Mouse (Mus musculus) inflammation-experienced regulatory T-cells, adult 16 weeks (primary cell): ENCODE measurements around the gene Mxra7. TPM values are rescaled to one million over a fixed set of nuclear protein-coding genes. Genes with fewer than 3 reads are reported as not detected.

Experiments used
- polyA plus RNA-seq: library from polyadenylated mRNA; unstranded; fragments of 100-300 nt; shearing (Covaris generic); gene quantifications from one replicate; pipeline ENCODE4 v1.2.1, GENCODE M21; 2017

Mxra7 gene
- polyA plus RNA-seq = not detected

DNA sequence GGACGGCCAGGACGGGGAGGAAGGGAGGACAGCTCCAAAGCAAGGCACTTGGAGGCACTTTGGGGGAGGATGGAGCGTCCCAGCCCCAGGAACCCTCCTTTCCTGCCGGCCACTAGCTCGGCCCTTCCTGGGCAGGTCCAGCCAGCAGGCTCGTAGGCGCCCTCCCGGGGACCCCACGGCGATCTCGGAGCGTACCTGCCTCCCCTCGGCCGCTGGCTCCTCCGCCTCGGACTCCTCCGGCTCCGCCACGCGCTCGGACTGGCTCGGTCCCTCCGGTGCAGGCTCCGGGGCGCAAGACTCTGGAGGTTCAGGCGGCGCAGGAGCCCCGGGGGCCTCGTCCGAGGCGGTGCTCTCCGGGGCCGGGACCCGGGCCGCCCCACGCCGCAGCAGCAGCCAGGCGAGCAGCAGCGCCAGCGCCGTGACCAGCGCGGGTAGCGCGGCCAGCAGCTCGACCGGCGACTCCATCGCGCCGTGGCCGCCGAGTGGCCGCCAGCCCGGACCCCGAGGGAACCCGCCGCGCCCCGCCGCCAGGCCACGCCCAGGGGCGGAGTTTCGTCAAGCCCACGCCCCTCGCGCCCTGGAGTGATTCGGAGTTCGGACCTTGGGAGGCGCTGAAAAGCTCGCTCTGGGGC lies at the start of gene Mxra7:
Gene Mxra7, minus strand, starts transcription at position 513 of the 632 bp plus-strand sequence.

DNA sequence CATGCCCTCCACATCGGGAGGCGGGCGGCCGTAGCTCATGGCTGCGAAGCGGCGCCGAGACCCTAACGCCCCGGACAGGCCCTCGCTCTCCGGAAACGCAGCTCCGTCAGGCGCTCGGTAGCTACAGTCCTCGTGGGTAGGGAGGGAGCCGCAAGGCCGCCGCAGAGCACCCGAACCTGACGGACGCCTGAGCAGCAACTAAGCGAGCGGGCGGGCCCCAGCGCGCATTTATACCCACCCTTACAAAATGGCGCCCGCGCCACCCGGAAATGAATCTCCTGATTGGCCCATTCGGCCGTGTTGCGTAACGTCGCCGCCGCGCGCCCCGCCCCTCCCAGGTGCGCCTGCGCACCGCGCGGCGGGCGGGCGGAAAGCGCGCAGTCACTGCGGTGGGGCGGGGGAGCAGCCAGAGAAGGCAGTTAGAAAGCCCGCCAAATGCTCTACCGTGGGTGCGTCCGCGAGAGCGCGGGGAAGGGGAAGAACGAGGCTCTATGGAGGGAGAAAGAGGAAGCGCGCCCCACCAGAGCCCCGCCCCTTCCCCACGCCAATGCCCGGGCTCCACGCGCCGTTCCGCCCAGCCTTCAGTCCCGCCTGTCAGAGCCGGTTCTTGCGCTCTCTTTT lies 25.2 kb upstream of the Mxra7 start, which contains the start of gene Srsf2:
Gene Srsf2, minus strand, starts transcription at position 204 of the 621 bp plus-strand sequence.

DNA sequence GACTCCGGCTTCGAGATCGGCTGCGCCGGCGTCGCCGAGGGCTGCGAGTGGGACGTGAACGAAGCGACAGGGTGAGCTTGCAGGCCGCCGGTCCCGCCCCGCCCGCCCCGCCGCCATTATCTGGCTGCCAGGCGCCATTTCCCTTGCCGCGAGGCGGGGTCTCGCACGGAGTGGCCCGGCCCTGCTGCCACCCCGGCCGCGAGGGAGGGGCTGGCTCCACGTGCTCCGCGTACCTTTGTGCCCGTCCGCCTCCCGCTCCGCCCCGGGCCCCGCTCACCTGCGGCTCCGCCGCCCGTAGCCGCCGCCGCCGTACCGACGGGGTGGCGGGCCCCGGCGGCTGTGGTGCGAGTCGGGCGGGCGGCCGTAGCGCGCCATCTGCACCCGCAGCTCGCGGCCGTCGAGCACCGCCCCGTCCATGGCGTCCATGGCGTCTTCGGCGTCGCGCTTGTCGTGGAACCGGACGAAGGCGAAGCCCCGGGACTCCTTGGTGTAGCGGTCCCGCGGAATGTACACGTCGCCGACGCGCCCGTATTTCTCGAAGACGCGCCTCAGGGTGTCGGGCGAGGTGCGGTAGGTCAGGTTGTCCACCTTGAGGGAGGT lies 24.5 kb upstream of the Mxra7 start, which contains the start of gene Mfsd11:
Gene Mfsd11, plus strand, starts transcription at position 150 of the 600 bp plus-strand sequence.

DNA sequence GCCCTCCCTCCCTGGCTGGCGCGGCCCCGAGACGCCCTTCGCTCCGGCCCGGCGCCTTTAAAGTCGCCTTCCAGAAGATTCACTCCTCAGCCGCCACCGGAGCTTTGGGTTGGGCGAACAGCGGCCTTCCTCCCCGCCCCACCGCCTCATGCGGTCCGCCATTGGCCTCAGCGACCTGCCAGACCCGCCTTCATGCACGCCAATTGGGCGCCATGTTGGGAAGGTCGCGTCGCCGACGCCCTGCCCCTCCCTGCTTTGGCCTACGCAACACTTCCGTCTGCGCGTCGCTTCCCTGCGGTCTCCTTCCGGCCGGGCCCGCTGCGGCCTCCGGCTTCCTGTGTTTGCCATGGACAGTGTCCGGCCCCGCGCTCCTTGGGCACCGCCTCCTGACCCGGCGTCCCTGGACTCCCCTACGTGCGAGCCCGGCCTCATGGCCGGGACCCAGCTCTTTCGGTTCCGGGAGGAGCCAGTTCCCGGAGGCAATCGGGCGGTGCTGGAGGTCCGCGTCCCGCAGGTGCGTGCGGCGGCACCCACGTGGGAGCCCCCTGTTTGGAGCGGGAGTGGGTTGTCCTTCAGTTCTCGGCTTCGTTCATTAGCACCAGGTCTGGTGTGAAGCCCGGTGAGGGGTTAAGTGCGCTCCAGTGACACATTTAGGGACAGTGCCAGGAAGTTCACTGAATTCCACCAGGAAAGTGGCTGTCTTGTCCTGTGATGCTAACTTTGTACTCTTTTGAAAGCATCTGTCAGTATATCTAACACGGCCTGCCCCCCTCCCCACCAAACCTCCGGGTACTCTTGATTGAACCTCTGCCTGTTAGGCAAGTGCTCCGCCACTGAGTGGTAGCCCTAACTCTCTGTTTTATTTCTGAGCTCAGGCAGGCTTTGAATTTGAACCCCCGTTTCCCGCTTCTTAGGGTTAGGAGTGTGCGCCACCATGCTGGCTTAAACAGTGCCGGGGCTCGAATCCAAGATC lies 15.7 kb upstream of the Mxra7 start, which contains the start of the genes Mettl23 and Jmjd6:
Gene Mettl23, plus strand, starts transcription at position 18 of the 973 bp plus-strand sequence.
Gene Jmjd6, minus strand, starts transcription at position 189 of the 973 bp plus-strand sequence.

DNA sequence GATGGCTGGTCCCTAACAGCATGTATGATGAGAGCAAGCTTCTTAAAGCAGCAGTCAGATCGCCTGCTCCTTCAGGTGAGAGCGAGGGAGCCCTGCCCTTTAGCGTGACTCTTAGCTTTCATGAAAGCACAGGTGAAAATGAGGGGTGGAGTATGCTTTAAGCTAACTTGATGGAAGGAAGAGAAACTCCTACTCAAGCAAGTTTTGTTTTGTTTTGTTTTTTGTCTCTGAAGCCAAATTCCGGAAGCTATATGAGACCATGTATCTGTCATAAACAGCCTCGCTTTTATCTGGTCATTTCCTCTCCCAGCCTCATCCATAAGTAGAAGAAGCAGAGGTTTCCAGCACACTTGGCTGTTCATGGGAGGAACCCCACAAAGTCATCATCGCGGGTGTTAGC lies 52.4 kb downstream of the Mxra7 start, which contains the start of gene St6galnac1:
Gene St6galnac1, minus strand, starts transcription at position 101 of the 400 bp plus-strand sequence.

Other genes starting within 250 kb of the Mxra7 start
- 2.2 TPM for gene Ube2o, start 246.6 kb downstream of the Mxra7 start, polyA plus RNA-seq
- gene Aanat, start 241.6 kb downstream of the Mxra7 start, polyA plus RNA-seq = not detected
- gene Rhbdf2, start 201.0 kb downstream of the Mxra7 start, polyA plus RNA-seq = 15.2 TPM
- not detected for gene Prcd, start 174.5 kb downstream of the Mxra7 start, polyA plus RNA-seq
- gene Cygb, start 173.7 kb downstream of the Mxra7 start, polyA plus RNA-seq = not detected
- 0.28 TPM for gene St6galnac1, start 52.5 kb downstream of the Mxra7 start, polyA plus RNA-seq
- gene Mettl23, start 15.2 kb upstream of the Mxra7 start, polyA plus RNA-seq = 233 TPM
- gene Jmjd6, start 15.4 kb upstream of the Mxra7 start, polyA plus RNA-seq = 81.4 TPM
- gene Mfsd11, start 24.4 kb upstream of the Mxra7 start, polyA plus RNA-seq = 30.7 TPM
- gene Srsf2, start 25.0 kb upstream of the Mxra7 start, polyA plus RNA-seq = 62.3 TPM
- gene Mgat5b, start 90.8 kb upstream of the Mxra7 start, polyA plus RNA-seq = not detected